8 mouse cellular contexts compared by ENCODE assay signal in the genomic region with DNA sequence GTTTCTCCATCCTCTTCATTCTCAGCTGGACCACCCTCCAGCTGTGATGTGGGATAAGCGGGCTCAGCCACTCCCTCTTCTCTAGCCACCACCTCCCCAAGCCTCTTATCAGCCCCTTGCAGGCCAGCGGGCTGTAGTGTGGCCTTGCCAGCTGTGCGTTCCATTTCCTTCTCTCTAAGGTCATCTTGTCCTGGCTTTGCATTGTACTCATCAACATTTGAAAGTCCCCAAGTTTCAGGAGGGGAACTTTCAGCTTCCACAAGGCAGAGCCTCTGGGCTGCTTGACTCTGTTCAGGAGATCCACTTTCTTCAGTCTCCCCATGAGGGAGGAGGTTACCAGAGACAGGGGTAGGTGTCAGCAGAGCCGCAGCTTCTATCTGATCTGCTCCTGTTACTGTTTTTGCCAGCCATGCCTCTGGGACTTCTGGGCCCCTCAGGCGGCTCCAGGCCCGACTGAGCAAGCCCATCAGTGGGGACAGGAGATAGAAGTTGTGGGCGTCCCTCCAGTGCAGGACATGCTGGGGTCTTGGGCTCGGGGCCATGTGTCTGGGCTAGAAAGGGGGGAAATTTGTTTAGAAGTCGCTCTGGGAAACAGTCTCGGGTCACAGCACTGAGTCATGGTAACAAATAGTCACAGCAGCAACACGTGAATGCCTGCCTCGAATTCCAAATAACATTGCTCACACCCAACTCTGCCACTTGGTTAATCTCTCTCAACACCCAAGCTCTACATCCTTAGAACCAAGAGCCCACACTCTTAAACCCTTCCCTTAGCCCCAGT. TPM values are rescaled to one million over a fixed set of nuclear protein-coding genes. Genes with fewer than 3 reads are reported as not detected.
DNase-seq lines count a peak whose midpoint lies in the region; ATAC-seq and TF ChIP-seq lines count a peak whose summit lies in the region.

No protein-coding gene starts in this region.

- TF ChIP-seq CTCF in liver, postnatal 0 days (IDR thresholded peaks at IDR 0.05; ENCODE audit: low read depth): no peak
- no peak for TF ChIP-seq CTCF in small intestine, adult 2 months (IDR thresholded peaks at IDR 0.05; ENCODE audit: extremely low read depth, insufficient read length, insufficient replicate concordance, low read depth, low read length)

- DNase-seq in cerebellum, adult 11-12 months: peak; percentile 65
- no peak for DNase-seq in cerebellum, postnatal 36 days
- peak; percentile 41 to 48 for DNase-seq in adrenal gland, adult 18-20 months (ENCODE audit: low spot score in 2 of 2)
- DNase-seq in liver, postnatal 0 days: peak; percentile 84
- no peak for DNase-seq in thymus, postnatal 10 days (ENCODE audit: low spot score in 2 of 2)

- no peaks in the 10 kb centered on the region for H3K27me3 ChIP-seq in forebrain, embryonic 12.5 days
- H3K27me3 ChIP-seq in hindbrain, embryonic 16.5 days (replicated peaks; ENCODE audit: control insufficient read depth, insufficient read depth, low read length): no peaks in the 10 kb centered on the region
- H3K27me3 ChIP-seq in liver, postnatal 0 days (ENCODE audit: insufficient read depth, low read length): no peaks in the 10 kb centered on the region
- 0 out of 2 replicates have a peak, but pooled peaks cover 2% of the 10 kb centered on the region for H3K27me3 ChIP-seq in small intestine, adult 2 months (ENCODE audit: control insufficient read depth, insufficient read depth, low read length)

- peaks cover 19% of the 10 kb centered on the region for H3K4me1 ChIP-seq in forebrain, embryonic 12.5 days
- H3K4me1 ChIP-seq in hindbrain, embryonic 16.5 days (ENCODE audit: control insufficient read depth, insufficient read depth, low read depth, low read length): peaks cover 25% of the 10 kb centered on the region
- H3K4me1 ChIP-seq in liver, postnatal 0 days (ENCODE audit: insufficient read depth): peaks cover 29% of the 10 kb centered on the region
- peaks cover 9% of the 10 kb centered on the region for H3K4me1 ChIP-seq in small intestine, adult 2 months (ENCODE audit: control insufficient read depth, insufficient read depth, insufficient read length, low read length)

- no peaks in the 10 kb centered on the region for H3K9me3 ChIP-seq in forebrain, embryonic 12.5 days
- no peaks in the 10 kb centered on the region for H3K9me3 ChIP-seq in hindbrain, embryonic 16.5 days (ENCODE audit: control insufficient read depth, low read length)
- H3K9me3 ChIP-seq in liver, postnatal 0 days (ENCODE audit: low read length): no peaks in the 10 kb centered on the region

- peak; percentile 96 for TF ChIP-seq EP300 in liver, postnatal 0 days (IDR thresholded peaks at IDR 0.05; ENCODE audit: low read depth)

- 0 out of 2 replicates have a peak, but pooled peaks cover 4% of the 10 kb centered on the region for H3K36me3 ChIP-seq in forebrain, embryonic 12.5 days (replicated peaks)
- H3K36me3 ChIP-seq in hindbrain, embryonic 16.5 days (ENCODE audit: control insufficient read depth, insufficient read depth, low read length): peaks cover 2% of the 10 kb centered on the region; the same call in 1 of the 2 replicates
- peaks cover 23% of the 10 kb centered on the region for H3K36me3 ChIP-seq in liver, postnatal 0 days (replicated peaks; ENCODE audit: insufficient read depth, low read length)
- H3K36me3 ChIP-seq in small intestine, adult 2 months (ENCODE audit: control insufficient read depth, insufficient read depth, low read length): peaks cover 7% of the 10 kb centered on the region; the same call in 1 of the 2 replicates

- H3K4me3 ChIP-seq in forebrain, embryonic 12.5 days (replicated peaks): peak overlapping the region; percentile 66
- peak overlapping the region; percentile 66 for H3K4me3 ChIP-seq in hindbrain, embryonic 16.5 days (ENCODE audit: low read length)
- H3K4me3 ChIP-seq in liver, postnatal 0 days (ENCODE audit: low read depth, low read length): peak overlapping the region; percentile 86
- peak overlapping the region; percentile 89 for H3K4me3 ChIP-seq in small intestine, adult 2 months (ENCODE audit: low read depth, low read length)

- H3K4me2 ChIP-seq in forebrain, embryonic 12.5 days: peak overlapping the region; percentile 80
- peak overlapping the region; percentile 91 for H3K4me2 ChIP-seq in hindbrain, embryonic 16.5 days (ENCODE audit: low read length)
- peak overlapping the region; percentile 73 for H3K4me2 ChIP-seq in liver, postnatal 0 days (ENCODE audit: low read depth, low read length)

- H3K27ac ChIP-seq in forebrain, embryonic 12.5 days: peak overlapping the region; percentile 77; the same call in 1 of the 2 replicates
- peak overlapping the region; percentile 80; the same call in 1 of the 2 replicates for H3K27ac ChIP-seq in hindbrain, embryonic 16.5 days (ENCODE audit: low read depth, low read length)
- H3K27ac ChIP-seq in liver, postnatal 0 days (ENCODE audit: low read depth): peak overlapping the region; percentile 98
- peak overlapping the region; percentile 95 for H3K27ac ChIP-seq in small intestine, adult 2 months (ENCODE audit: insufficient read depth, low read depth, low read length)

- H3K9ac ChIP-seq in forebrain, embryonic 12.5 days: peak overlapping the region; percentile 78
- H3K9ac ChIP-seq in hindbrain, embryonic 16.5 days (ENCODE audit: low read depth, low read length): peak overlapping the region; percentile 75
- peak overlapping the region; percentile 96 for H3K9ac ChIP-seq in liver, postnatal 0 days (replicated peaks)

- WGBS in forebrain, embryonic 12.5 days: 46% methylated on average over 12 of the region's 12 CpGs
- WGBS in hindbrain, embryonic 16.5 days: 30% methylated on average over 12 of the region's 12 CpGs
- 11% methylated on average over 12 of the region's 12 CpGs for WGBS in liver, postnatal 0 days (ENCODE audit: insufficient replicate concordance)
- WGBS in small intestine, adult 2 months: 30% methylated on average over 12 of the region's 12 CpGs

- TF ChIP-seq POLR2A in small intestine, adult 2 months (IDR thresholded peaks at IDR 0.05; ENCODE audit: low read depth, low read length): no peak

- no peak for ATAC-seq in forebrain, embryonic 12.5 days (ENCODE audit: low FRiP score)
- ATAC-seq in hindbrain, embryonic 16.5 days: 0 out of 2 replicates have a peak, but pooled peaks have one; percentile 5
- peak; percentile 81 for ATAC-seq in liver, postnatal 0 days

RNA-seq across cellular contexts. Expression of a gene that starts 1.0 kb away (rescaled TPM):
- 10 to 100 TPM; 47.1 to 48.6 TPM for total RNA-seq in adrenal gland, adult 18-20 months (2021)
- 14.6 and 16.6 TPM in 2 replicates for polyA plus RNA-seq in forebrain, embryonic 12.5 days (2016; fragmentation: Nextera tagmentation; extraction: Ambion mirVana)
- 17.5 and 18.2 TPM in 2 replicates for polyA plus RNA-seq in hindbrain, embryonic 16.5 days (2015; fragmentation: Nextera tagmentation; extraction: Ambion mirVana)
- polyA plus RNA-seq in liver, postnatal 0 days (2015; fragmentation: Nextera tagmentation; extraction: Ambion mirVana): 104 and 113 TPM in 2 replicates
- 15.3 and 15.9 TPM in 2 replicates for polyA plus RNA-seq in small intestine, adult 2 months (2012; rRNA removed)

RNA-seq across cellular contexts. Expression of a gene that starts 1.1 kb away (rescaled TPM):
- total RNA-seq in adrenal gland, adult 18-20 months (2021): 1 to 10 TPM; 2.5 to 2.7 TPM
- 0.74 and 1.0 TPM in 2 replicates for polyA plus RNA-seq in forebrain, embryonic 12.5 days (2016; fragmentation: Nextera tagmentation; extraction: Ambion mirVana)
- polyA plus RNA-seq in hindbrain, embryonic 16.5 days (2015; fragmentation: Nextera tagmentation; extraction: Ambion mirVana): 2.2 and 3.1 TPM in 2 replicates
- polyA plus RNA-seq in liver, postnatal 0 days (2015; fragmentation: Nextera tagmentation; extraction: Ambion mirVana): 0.51 and 0.91 TPM in 2 replicates
- 4.7 and 4.9 TPM in 2 replicates for polyA plus RNA-seq in small intestine, adult 2 months (2012; rRNA removed)

RNA-seq across cellular contexts. Expression of a gene that starts 14.8 kb away (rescaled TPM):
- 100 to 1,000 TPM; 272 to 283 TPM for total RNA-seq in adrenal gland, adult 18-20 months (2021)
- polyA plus RNA-seq in forebrain, embryonic 12.5 days (2016; fragmentation: Nextera tagmentation; extraction: Ambion mirVana): 89.5 and 90.5 TPM in 2 replicates
- polyA plus RNA-seq in hindbrain, embryonic 16.5 days (2015; fragmentation: Nextera tagmentation; extraction: Ambion mirVana): 141 and 151 TPM in 2 replicates
- polyA plus RNA-seq in liver, postnatal 0 days (2015; fragmentation: Nextera tagmentation; extraction: Ambion mirVana): 91.5 and 103 TPM in 2 replicates
- polyA plus RNA-seq in small intestine, adult 2 months (2012; rRNA removed): 143 and 456 TPM in 2 replicates

RNA-seq across cellular contexts. Expression of a gene that starts 29.7 kb away (rescaled TPM):
- 1 to 10 TPM in 1 of 2 experiments, under 1 TPM in 1; 0.83 to 3.0 TPM for total RNA-seq in adrenal gland, adult 18-20 months (2021)
- polyA plus RNA-seq in forebrain, embryonic 12.5 days (2016; fragmentation: Nextera tagmentation; extraction: Ambion mirVana): 0.42 and 0.52 TPM in 2 replicates
- polyA plus RNA-seq in hindbrain, embryonic 16.5 days (2015; fragmentation: Nextera tagmentation; extraction: Ambion mirVana): 0.43 and 0.80 TPM in 2 replicates
- 0.24 and 0.62 TPM in 2 replicates for polyA plus RNA-seq in liver, postnatal 0 days (2015; fragmentation: Nextera tagmentation; extraction: Ambion mirVana)
- polyA plus RNA-seq in small intestine, adult 2 months (2012; rRNA removed): 0.20 and 0.25 TPM in 2 replicates

RNA-seq across cellular contexts. Expression of a gene that starts 36.4 kb away (rescaled TPM):
- total RNA-seq in adrenal gland, adult 18-20 months (2021): 10 to 100 TPM; 73.2 to 77.2 TPM
- 3.0 and 3.6 TPM in 2 replicates for polyA plus RNA-seq in forebrain, embryonic 12.5 days (2016; fragmentation: Nextera tagmentation; extraction: Ambion mirVana)
- 4.0 and 4.3 TPM in 2 replicates for polyA plus RNA-seq in hindbrain, embryonic 16.5 days (2015; fragmentation: Nextera tagmentation; extraction: Ambion mirVana)
- polyA plus RNA-seq in liver, postnatal 0 days (2015; fragmentation: Nextera tagmentation; extraction: Ambion mirVana): 8.4 and 9.5 TPM in 2 replicates
- polyA plus RNA-seq in small intestine, adult 2 months (2012; rRNA removed): 0.34 and 0.41 TPM in 2 replicates

Comparison
In these comparisons a context has a peak if more than half of its experiments do, and no peak if none do; other contexts are left out.
1. DNase-seq: peak in cerebellum, adult 11-12 months (single experiment), adrenal gland, adult 18-20 months (2 of 2) and liver, postnatal 0 days (single experiment); none in cerebellum, postnatal 36 days (0 of 2) and thymus, postnatal 10 days (0 of 2).
2. Peak in every context shown above with its lines, with median percentiles within 50 percentile points of each other: H3K27ac ChIP-seq, H3K4me2 ChIP-seq, H3K4me3 ChIP-seq and H3K9ac ChIP-seq.